Mouse (Mus musculus): ENCODE results near the gene Pdss1. TPM values are rescaled to one million over a fixed set of nuclear protein-coding genes. Genes with fewer than 3 reads are reported as not detected.
"Not testable (repeated sequence)": the region's sequence is repeated elsewhere in the genome, so short reads cannot be mapped to it uniquely, and the experiment has no call there.

The Pdss1 gene
- polyA plus RNA-seq, 1 experiment from 2014 or later = 19.9 TPM

DNA sequence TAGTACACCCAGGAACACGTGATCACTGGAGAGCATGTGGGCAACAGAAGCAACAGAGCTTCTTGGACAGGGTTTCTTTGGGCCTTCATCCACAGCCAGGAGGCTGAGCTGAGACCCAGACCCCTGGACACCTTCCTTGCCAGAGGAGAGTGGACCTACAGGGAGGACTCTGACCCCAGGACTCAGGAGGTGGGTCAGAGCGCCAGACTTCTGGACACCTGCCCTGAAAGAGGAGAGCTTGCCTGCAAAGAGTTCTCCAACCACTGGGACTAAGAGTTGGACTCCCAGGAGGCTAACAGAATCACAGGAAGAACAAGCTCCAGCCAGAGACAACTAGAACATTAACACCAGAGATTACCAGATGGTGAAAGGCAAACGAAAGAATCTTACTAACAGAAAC, 14.6 kb upstream of the Pdss1 start:
- not testable (repeated sequence) for H3K9me3 ChIP-seq; H3K4me3 ChIP-seq; H3K27ac ChIP-seq; H3K9ac ChIP-seq; ATAC-seq (ENCODE audit: insufficient number of reproducible peaks, insufficient read depth, low FRiP score, low TSS enrichment); H3K27me3 ChIP-seq; H3K36me3 ChIP-seq; H3K4me2 ChIP-seq (replicated peaks); H3K4me1 ChIP-seq
- 91% methylated on average over 3 of the region's 3 CpGs for WGBS

DNA sequence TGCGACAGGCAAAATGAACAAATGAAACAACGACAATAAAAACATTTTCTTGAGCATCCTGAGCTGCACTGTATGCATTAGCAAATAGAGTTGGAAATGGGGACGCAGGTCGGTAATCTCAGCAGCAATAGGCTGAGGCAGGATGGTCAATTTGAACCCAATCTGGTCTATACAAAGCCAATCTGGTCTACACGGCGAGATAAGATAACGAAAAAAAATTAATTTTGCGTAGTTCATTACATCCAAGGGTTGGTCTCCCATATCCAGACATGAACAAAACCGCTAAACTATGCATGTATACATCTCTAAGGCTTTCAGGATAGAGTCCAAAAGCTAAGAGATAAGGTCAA, 415 bp upstream of the Pdss1 start:
- H3K4me1 ChIP-seq = no peaks in the 10 kb centered on the region
- H3K36me3 ChIP-seq = no peaks in the 10 kb centered on the region
- peak overlapping the region; percentile 47; the same call in 1 of the 2 replicates for H3K27ac ChIP-seq
- no peaks in the 10 kb centered on the region for H3K27me3 ChIP-seq
- H3K4me2 ChIP-seq (replicated peaks) = peak overlapping the region; percentile 75
- 26% methylated on average over 9 of the region's 9 CpGs for WGBS
- ATAC-seq (ENCODE audit: insufficient number of reproducible peaks, insufficient read depth, low FRiP score, low TSS enrichment) = peak; percentile 59
- H3K9me3 ChIP-seq = no peaks in the 10 kb centered on the region
- peak overlapping the region; percentile 76 for H3K9ac ChIP-seq
- H3K4me3 ChIP-seq = peak overlapping the region; percentile 93

DNA sequence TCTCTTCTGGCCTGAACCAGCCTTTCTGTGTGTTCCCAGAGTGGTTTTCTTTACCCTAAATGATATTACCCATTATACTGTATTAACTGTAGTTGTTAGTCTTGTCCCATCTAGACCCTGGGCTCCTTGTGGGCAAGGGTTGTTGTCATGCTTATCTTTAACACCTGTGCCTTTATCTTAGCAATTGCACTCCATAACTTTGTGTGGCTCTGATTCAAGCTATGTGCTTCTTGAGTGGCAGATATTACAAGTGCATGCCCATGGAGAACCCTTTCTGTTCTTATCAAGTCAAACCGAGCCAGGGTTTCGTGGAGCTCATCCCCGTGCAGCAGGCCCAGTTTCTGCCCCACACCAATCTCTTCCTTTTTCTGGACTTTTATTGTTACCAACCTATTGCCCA, 8.6 kb downstream of the Pdss1 start:
- Histone ChIP-seq H3K4me2 (replicated peaks) (no peak overlapping the region), H3K27me3 (no peaks in the 10 kb centered on the region), H3K9ac (no peak overlapping the region), H3K4me1 (no peaks in the 10 kb centered on the region), H3K36me3 (peaks cover 20% of the 10 kb centered on the region), H3K4me3 (no peak overlapping the region), H3K9me3 (no peaks in the 10 kb centered on the region), H3K27ac (no peak overlapping the region)
- no peak for ATAC-seq (ENCODE audit: insufficient number of reproducible peaks, insufficient read depth, low FRiP score, low TSS enrichment)
- WGBS = 94% methylated on average over 3 of the region's 3 CpGs

- WGBS = 90% methylated on average over 3 of the region's 3 CpGs
- no peak overlapping the region for H3K4me3 ChIP-seq
- no peak for ATAC-seq (ENCODE audit: insufficient number of reproducible peaks, insufficient read depth, low FRiP score, low TSS enrichment)
- H3K27ac ChIP-seq = no peak overlapping the region
- H3K27me3 ChIP-seq = no peaks in the 10 kb centered on the region
- no peaks in the 10 kb centered on the region for H3K4me1 ChIP-seq
- no peaks in the 10 kb centered on the region for H3K9me3 ChIP-seq
- no peak overlapping the region for H3K9ac ChIP-seq
- no peak overlapping the region for H3K4me2 ChIP-seq (replicated peaks)
- H3K36me3 ChIP-seq = peaks cover 20% of the 10 kb centered on the region
These were observed 19.1 kb downstream of the Pdss1 start for GRCm38 (mm10) chr2:22914421-22914820.

- Histone ChIP-seq H3K27me3 (no peaks in the 10 kb centered on the region), H3K27ac (no peak overlapping the region), H3K4me3 (no peak overlapping the region), H3K36me3 (peaks cover 17% of the 10 kb centered on the region), H3K4me1 (no peaks in the 10 kb centered on the region), H3K9ac (no peak overlapping the region), H3K9me3 (no peaks in the 10 kb centered on the region), H3K4me2 (replicated peaks) (no peak overlapping the region)
- WGBS = 83% methylated on average over 2 of the region's 2 CpGs
- no peak for ATAC-seq (ENCODE audit: insufficient number of reproducible peaks, insufficient read depth, low FRiP score, low TSS enrichment)
These were observed 23.3 kb downstream of the Pdss1 start for GRCm38 (mm10) chr2:22918651-22919050.

DNA sequence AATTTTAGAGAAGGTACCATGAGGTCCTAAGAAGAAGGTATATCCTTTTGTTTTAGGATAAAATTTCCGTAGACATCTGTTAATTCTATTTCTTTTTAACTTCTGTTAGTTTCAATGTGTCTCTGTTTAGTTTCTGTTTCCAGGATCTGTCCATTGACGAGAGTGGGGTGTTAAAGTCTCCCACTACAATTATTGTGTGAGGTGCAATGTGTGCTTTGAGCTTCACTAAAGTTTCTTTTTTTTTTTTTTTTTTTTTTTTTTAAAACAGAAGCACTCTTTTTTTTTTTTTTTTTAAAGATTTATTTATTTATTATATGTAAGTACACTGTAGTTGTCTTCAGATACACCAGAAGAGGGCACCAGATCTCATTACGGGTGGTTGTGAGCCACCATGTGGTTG, 30.6 kb downstream of the Pdss1 start:
- H3K27ac ChIP-seq; H3K36me3 ChIP-seq; H3K4me2 ChIP-seq (replicated peaks); H3K27me3 ChIP-seq; H3K9me3 ChIP-seq; H3K9ac ChIP-seq; ATAC-seq (ENCODE audit: insufficient number of reproducible peaks, insufficient read depth, low FRiP score, low TSS enrichment); H3K4me3 ChIP-seq; H3K4me1 ChIP-seq: not testable (repeated sequence)
- 90% methylated on average over 3 of the region's 3 CpGs for whole genome bisulfite sequencing

DNA sequence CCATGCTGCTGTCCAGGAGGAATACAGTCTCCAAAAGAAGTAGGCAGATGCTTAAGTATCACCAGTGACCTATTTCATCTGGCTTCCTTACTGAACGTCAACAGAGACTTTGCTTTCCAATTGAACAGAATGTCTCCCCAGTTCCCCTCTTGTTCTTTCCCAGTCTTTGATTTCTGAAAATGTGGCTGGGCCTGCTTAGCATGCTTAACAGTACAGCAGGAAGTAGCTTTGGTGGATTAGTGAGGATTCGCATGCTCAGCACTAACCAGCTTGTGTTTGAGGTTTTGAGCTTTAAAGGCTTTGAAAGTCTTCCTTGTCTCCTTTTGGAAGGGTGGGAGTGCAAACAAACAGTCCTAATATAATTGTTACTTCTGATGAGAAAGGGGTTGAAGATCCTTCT, 32.9 kb downstream of the Pdss1 start:
- WGBS = 77% methylated on average over 2 of the region's 2 CpGs
- no peaks in the 10 kb centered on the region for H3K4me1 ChIP-seq
- no peak for ATAC-seq (ENCODE audit: insufficient number of reproducible peaks, insufficient read depth, low FRiP score, low TSS enrichment)
- no peaks in the 10 kb centered on the region for H3K27me3 ChIP-seq
- H3K9me3 ChIP-seq = no peaks in the 10 kb centered on the region
- H3K4me3 ChIP-seq = no peak overlapping the region
- H3K36me3 ChIP-seq = peaks cover 4% of the 10 kb centered on the region; the same call in 1 of the 2 replicates
- no peak overlapping the region for H3K4me2 ChIP-seq (replicated peaks)
- H3K27ac ChIP-seq = no peak overlapping the region
- H3K9ac ChIP-seq = no peak overlapping the region

GRCm38 (mm10) chr2:22933556-22933955, 38.2 kb downstream of the Pdss1 start:
- peaks cover 4% of the 10 kb centered on the region; the same call in 1 of the 2 replicates for H3K36me3 ChIP-seq
- H3K9ac ChIP-seq = no peak overlapping the region
- no peak overlapping the region for H3K27ac ChIP-seq
- 89% methylated on average over 1 of the region's 1 CpGs for WGBS
- no peaks in the 10 kb centered on the region for H3K9me3 ChIP-seq
- no peak overlapping the region for H3K4me2 ChIP-seq (replicated peaks)
- H3K4me3 ChIP-seq = no peak overlapping the region
- no peaks in the 10 kb centered on the region for H3K4me1 ChIP-seq
- ATAC-seq (ENCODE audit: insufficient number of reproducible peaks, insufficient read depth, low FRiP score, low TSS enrichment) = no peak
- H3K27me3 ChIP-seq = no peaks in the 10 kb centered on the region

DNA sequence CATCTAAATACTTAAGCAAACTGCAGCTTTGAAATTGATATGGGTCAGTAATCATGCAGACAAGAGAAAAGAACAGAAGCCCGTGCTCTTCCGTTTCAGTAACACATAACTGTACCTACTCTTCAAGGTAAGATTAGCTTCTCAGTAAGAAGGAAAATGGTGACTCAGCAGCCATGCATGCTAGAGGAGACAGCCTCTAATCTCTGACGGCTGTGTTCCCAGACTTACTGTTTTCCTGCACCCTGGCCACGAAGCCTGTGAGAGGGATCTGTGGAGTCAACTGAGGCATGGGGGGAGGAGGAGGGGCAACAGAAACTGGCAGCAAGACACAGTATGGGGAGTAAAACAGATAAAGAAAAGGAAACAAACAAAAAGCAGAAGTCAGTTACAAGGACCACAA, 54.6 kb downstream of the Pdss1 start:
- H3K27me3 ChIP-seq = no peaks in the 10 kb centered on the region
- H3K27ac ChIP-seq = no peak overlapping the region
- H3K4me1 ChIP-seq = no peaks in the 10 kb centered on the region
- no peak overlapping the region for H3K4me2 ChIP-seq (replicated peaks)
- H3K36me3 ChIP-seq = peaks cover 8% of the 10 kb centered on the region; the same call in 1 of the 2 replicates
- no peak for ATAC-seq (ENCODE audit: insufficient number of reproducible peaks, insufficient read depth, low FRiP score, low TSS enrichment)
- no peaks in the 10 kb centered on the region for H3K9me3 ChIP-seq
- no peak overlapping the region for H3K9ac ChIP-seq
- no peak overlapping the region for H3K4me3 ChIP-seq
- WGBS = 61% methylated on average over 4 of the region's 4 CpGs

- H3K27me3 ChIP-seq = no peaks in the 10 kb centered on the region
- ATAC-seq (ENCODE audit: insufficient number of reproducible peaks, insufficient read depth, low FRiP score, low TSS enrichment) = no peak
- no peaks in the 10 kb centered on the region for H3K36me3 ChIP-seq
- H3K27ac ChIP-seq = no peak overlapping the region
- no peak overlapping the region for H3K4me3 ChIP-seq
- 91% methylated on average over 4 of the region's 4 CpGs for whole genome bisulfite sequencing
- no peaks in the 10 kb centered on the region for H3K9me3 ChIP-seq
- no peak overlapping the region for H3K9ac ChIP-seq
- H3K4me2 ChIP-seq (replicated peaks) = no peak overlapping the region
- H3K4me1 ChIP-seq = no peaks in the 10 kb centered on the region
These were observed 59.0 kb downstream of the Pdss1 start for GRCm38 (mm10) chr2:22954278-22954677.

GRCm38 (mm10) chr2:22955914-22956313, 60.6 kb downstream of the Pdss1 start:
- WGBS = 88% methylated on average over 5 of the region's 5 CpGs
- H3K4me3 ChIP-seq = no peak overlapping the region
- no peak overlapping the region for H3K27ac ChIP-seq
- H3K4me2 ChIP-seq (replicated peaks) = no peak overlapping the region
- ATAC-seq (ENCODE audit: insufficient number of reproducible peaks, insufficient read depth, low FRiP score, low TSS enrichment) = no peak
- H3K9me3 ChIP-seq = no peaks in the 10 kb centered on the region
- H3K36me3 ChIP-seq = no peaks in the 10 kb centered on the region
- H3K9ac ChIP-seq = no peak overlapping the region
- no peaks in the 10 kb centered on the region for H3K4me1 ChIP-seq
- no peaks in the 10 kb centered on the region for H3K27me3 ChIP-seq

- Histone ChIP-seq H3K4me2 (replicated peaks) (no peak overlapping the region), H3K4me3 (no peak overlapping the region), H3K27ac (no peak overlapping the region), H3K9me3 (no peaks in the 10 kb centered on the region), H3K4me1 (no peaks in the 10 kb centered on the region), H3K36me3 (no peaks in the 10 kb centered on the region), H3K9ac (no peak overlapping the region), H3K27me3 (no peaks in the 10 kb centered on the region)
- no peak for ATAC-seq (ENCODE audit: insufficient number of reproducible peaks, insufficient read depth, low FRiP score, low TSS enrichment)
- 84% methylated on average over 1 of the region's 1 CpGs for WGBS
These were observed 62.1 kb downstream of the Pdss1 start for GRCm38 (mm10) chr2:22957415-22957814.

DNA sequence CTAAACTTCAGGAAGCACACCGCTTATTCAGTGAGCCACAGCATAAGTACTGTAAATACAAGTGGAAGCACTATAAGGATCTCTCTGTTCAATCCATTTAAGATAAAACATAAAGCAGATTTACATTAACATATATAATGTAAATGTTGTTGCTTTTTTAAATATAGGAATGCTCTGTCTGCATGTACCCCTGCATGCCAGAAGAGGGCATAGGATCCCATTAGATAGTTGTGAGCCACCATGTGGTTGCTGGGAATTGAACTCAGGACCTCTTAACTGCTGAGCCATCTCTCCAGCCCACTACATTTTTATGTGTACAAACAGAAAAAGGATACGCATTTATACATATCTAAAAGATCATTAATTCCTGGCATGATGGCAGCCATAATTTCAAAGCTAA, 66.4 kb downstream of the Pdss1 start:
- WGBS = 96% methylated on average over 2 of the region's 2 CpGs
- Histone ChIP-seq H3K27ac (no peak overlapping the region), H3K9me3 (no peaks in the 10 kb centered on the region), H3K4me3 (no peak overlapping the region), H3K4me1 (no peaks in the 10 kb centered on the region), H3K9ac (no peak overlapping the region), H3K27me3 (no peaks in the 10 kb centered on the region), H3K4me2 (replicated peaks) (no peak overlapping the region), H3K36me3 (no peaks in the 10 kb centered on the region)
- ATAC-seq (ENCODE audit: insufficient number of reproducible peaks, insufficient read depth, low FRiP score, low TSS enrichment) = no peak

Data from embryonic facial prominence, embryonic 12.5 days (tissue).